Mouse (Mus musculus): ENCODE measurements at regions not wholly inside any gene's neighbourhood (a gene's known extent, or its start where the extent isn't known, plus 50 kb on each side); places are given as distances from the start of the nearest gene placed in this dataset.

GRCm38 (mm10) chr10:41003197-41003596 is 68.9 kb downstream of the Gpr6 start:
- no peak for DNase-seq (ENCODE audit: low spot score)
- Histone ChIP-seq H3K9me3 (ENCODE audit: control insufficient read depth, low read length) (no peaks in the 10 kb centered on the region), H3K27me3 (replicated peaks; ENCODE audit: control insufficient read depth, insufficient read depth, low read length) (no peaks in the 10 kb centered on the region), H3K4me1 (ENCODE audit: control insufficient read depth, insufficient read depth, low read length) (no peaks in the 10 kb centered on the region), H3K27ac (replicated peaks; ENCODE audit: low read depth, low read length) (no peak overlapping the region), H3K9ac (ENCODE audit: low read depth, low read length) (no peak overlapping the region), H3K36me3 (ENCODE audit: control insufficient read depth, insufficient read depth, low read length) (no peaks in the 10 kb centered on the region), H3K4me3 (ENCODE audit: low read depth, low read length) (no peak overlapping the region), H3K4me2 (ENCODE audit: low read depth, low read length) (no peak overlapping the region)
- WGBS: 72% methylated on average over 3 of the region's 3 CpGs
- no peak for ATAC-seq (ENCODE audit: low read depth)

DNA sequence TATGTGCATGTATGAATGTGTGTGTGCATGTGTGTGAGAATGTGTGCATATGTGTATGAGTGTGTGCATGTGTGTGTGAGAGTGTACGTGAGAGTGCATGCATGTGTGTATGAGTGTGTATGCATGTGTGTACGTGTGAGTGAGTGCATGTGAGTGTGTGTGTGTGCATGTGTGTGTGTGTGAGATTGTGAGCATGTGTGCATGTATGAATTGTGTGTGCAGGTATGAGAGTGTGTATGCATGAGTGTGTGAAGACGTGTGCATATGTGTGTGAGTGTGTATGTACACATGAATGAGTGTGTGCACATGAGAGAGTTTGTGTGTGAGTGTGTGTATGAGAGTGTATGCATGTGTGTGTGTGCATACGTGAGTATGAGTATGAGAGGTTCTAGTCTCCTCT is 71.1 kb downstream of the Gpr6 start:
- no peaks in the 10 kb centered on the region for H3K9me3 ChIP-seq (ENCODE audit: control insufficient read depth, low read length)
- H3K4me1 ChIP-seq (ENCODE audit: control insufficient read depth, insufficient read depth, low read length): no peaks in the 10 kb centered on the region
- H3K27me3 ChIP-seq (replicated peaks; ENCODE audit: control insufficient read depth, insufficient read depth, low read length): no peaks in the 10 kb centered on the region
- H3K27ac ChIP-seq (replicated peaks; ENCODE audit: low read depth, low read length): no peak overlapping the region
- WGBS: 85% methylated on average over 4 of the region's 4 CpGs
- H3K9ac ChIP-seq (ENCODE audit: low read depth, low read length): no peak overlapping the region
- H3K4me2 ChIP-seq (ENCODE audit: low read depth, low read length): no peak overlapping the region
- H3K36me3 ChIP-seq (ENCODE audit: control insufficient read depth, insufficient read depth, low read length): no peaks in the 10 kb centered on the region
- H3K4me3 ChIP-seq (ENCODE audit: low read depth, low read length): no peak overlapping the region
- ATAC-seq (ENCODE audit: low read depth): no peak
- no peak for DNase-seq (ENCODE audit: low spot score)

GRCm38 (mm10) chr10:40999486-40999885 is 72.6 kb downstream of the Gpr6 start:
- no peaks in the 10 kb centered on the region for H3K27me3 ChIP-seq (replicated peaks; ENCODE audit: control insufficient read depth, insufficient read depth, low read length)
- H3K27ac ChIP-seq (replicated peaks; ENCODE audit: low read depth, low read length): no peak overlapping the region
- 80% methylated on average over 8 of the region's 12 CpGs for WGBS
- no peaks in the 10 kb centered on the region for H3K9me3 ChIP-seq (ENCODE audit: control insufficient read depth, low read length)
- no peaks in the 10 kb centered on the region for H3K36me3 ChIP-seq (ENCODE audit: control insufficient read depth, insufficient read depth, low read length)
- no peaks in the 10 kb centered on the region for H3K4me1 ChIP-seq (ENCODE audit: control insufficient read depth, insufficient read depth, low read length)
- no peak overlapping the region for H3K4me2 ChIP-seq (ENCODE audit: low read depth, low read length)
- H3K4me3 ChIP-seq (ENCODE audit: low read depth, low read length): no peak overlapping the region
- ATAC-seq (ENCODE audit: low read depth) (no peak), DNase-seq (ENCODE audit: low spot score) (no peak)
- H3K9ac ChIP-seq (ENCODE audit: low read depth, low read length): no peak overlapping the region

DNA sequence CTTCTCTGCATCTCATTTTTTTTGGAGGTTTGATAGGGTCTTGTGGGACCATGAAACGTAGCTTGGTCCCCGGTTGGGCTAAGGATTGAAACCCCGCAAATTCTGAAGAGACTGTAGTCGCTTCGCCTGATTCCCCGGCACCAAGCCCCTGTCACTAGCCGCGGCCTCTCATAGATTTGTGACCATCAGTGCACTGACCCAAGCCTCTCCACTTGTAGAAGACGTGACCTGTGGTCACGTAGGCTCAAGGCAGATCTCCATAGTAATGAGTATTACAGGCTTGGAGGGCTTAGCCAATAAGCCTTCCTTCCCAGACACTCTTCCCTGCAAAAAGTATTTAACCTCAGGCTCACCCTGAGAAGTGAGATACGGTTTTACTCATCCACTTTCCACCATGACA is 73.3 kb downstream of the Gpr6 start:
- no peak overlapping the region for H3K4me3 ChIP-seq (ENCODE audit: low read depth, low read length)
- H3K9me3 ChIP-seq (ENCODE audit: control insufficient read depth, low read length): no peaks in the 10 kb centered on the region
- no peak overlapping the region for H3K27ac ChIP-seq (replicated peaks; ENCODE audit: low read depth, low read length)
- H3K9ac ChIP-seq (ENCODE audit: low read depth, low read length): no peak overlapping the region
- no peak for DNase-seq (ENCODE audit: low spot score)
- no peak overlapping the region for H3K4me2 ChIP-seq (ENCODE audit: low read depth, low read length)
- no peak for ATAC-seq (ENCODE audit: low read depth)
- no peaks in the 10 kb centered on the region for H3K4me1 ChIP-seq (ENCODE audit: control insufficient read depth, insufficient read depth, low read length)
- H3K27me3 ChIP-seq (replicated peaks; ENCODE audit: control insufficient read depth, insufficient read depth, low read length): no peaks in the 10 kb centered on the region
- no peaks in the 10 kb centered on the region for H3K36me3 ChIP-seq (ENCODE audit: control insufficient read depth, insufficient read depth, low read length)
- 88% methylated on average over 11 of the region's 11 CpGs for WGBS

DNA sequence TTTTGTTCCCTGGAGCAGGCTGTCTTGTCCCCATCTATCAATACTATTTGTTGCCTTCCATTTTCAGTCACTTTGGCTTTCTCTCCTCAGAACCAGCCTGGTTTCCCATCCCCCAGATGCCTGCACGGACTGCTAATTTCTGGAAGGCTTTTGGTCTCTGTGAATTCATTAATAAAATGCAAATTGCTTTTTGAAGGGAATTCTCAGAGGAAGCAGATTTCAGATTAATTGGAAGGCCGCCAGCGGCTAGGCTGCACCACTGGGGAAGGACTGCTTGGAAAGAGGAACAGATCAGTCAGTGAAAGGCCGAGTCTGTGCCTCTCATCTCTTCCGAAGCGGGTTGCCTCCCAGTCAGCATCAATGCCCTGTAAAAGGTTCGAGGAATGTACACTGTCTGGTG is 73.8 kb downstream of the Gpr6 start:
- Histone ChIP-seq H3K9me3 (ENCODE audit: control insufficient read depth, low read length) (no peaks in the 10 kb centered on the region), H3K36me3 (ENCODE audit: control insufficient read depth, insufficient read depth, low read length) (no peaks in the 10 kb centered on the region), H3K27me3 (replicated peaks; ENCODE audit: control insufficient read depth, insufficient read depth, low read length) (no peaks in the 10 kb centered on the region), H3K4me2 (ENCODE audit: low read depth, low read length) (no peak overlapping the region), H3K4me1 (ENCODE audit: control insufficient read depth, insufficient read depth, low read length) (no peaks in the 10 kb centered on the region), H3K9ac (ENCODE audit: low read depth, low read length) (no peak overlapping the region), H3K27ac (replicated peaks; ENCODE audit: low read depth, low read length) (no peak overlapping the region), H3K4me3 (ENCODE audit: low read depth, low read length) (no peak overlapping the region)
- 60% methylated on average over 7 of the region's 7 CpGs for WGBS
- DNase-seq (ENCODE audit: low spot score) (peak; percentile 13), ATAC-seq (ENCODE audit: low read depth) (no peak)

DNA sequence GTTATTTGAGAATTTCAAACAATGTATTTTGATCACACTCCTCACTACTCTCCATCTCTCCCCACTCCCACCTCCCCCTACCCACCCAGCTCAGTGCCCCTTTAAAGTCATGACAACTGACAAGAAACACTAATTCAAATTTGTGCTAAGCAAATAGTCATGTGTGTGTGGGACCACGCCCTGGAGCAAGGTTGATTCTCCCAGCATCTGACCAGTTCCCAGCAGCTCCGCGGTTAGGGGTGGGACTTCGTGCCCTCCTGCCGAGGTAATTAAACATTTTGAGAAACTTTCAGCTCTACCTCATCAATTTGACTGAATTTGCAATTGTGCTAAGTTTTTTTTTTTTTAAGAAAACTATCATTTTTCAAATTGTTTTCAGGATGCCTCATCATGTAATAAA is 74.5 kb downstream of the Gpr6 start:
- Histone ChIP-seq H3K27me3 (replicated peaks; ENCODE audit: control insufficient read depth, insufficient read depth, low read length) (no peaks in the 10 kb centered on the region), H3K4me2 (ENCODE audit: low read depth, low read length) (no peak overlapping the region), H3K4me3 (ENCODE audit: low read depth, low read length) (no peak overlapping the region), H3K9me3 (ENCODE audit: control insufficient read depth, low read length) (no peaks in the 10 kb centered on the region), H3K4me1 (ENCODE audit: control insufficient read depth, insufficient read depth, low read length) (no peaks in the 10 kb centered on the region), H3K36me3 (ENCODE audit: control insufficient read depth, insufficient read depth, low read length) (no peaks in the 10 kb centered on the region), H3K27ac (replicated peaks; ENCODE audit: low read depth, low read length) (no peak overlapping the region), H3K9ac (ENCODE audit: low read depth, low read length) (no peak overlapping the region)
- ATAC-seq (ENCODE audit: low read depth): no peak
- WGBS: 44% methylated on average over 5 of the region's 5 CpGs
- no peak for DNase-seq (ENCODE audit: low spot score)

Data from embryonic facial prominence, embryonic 14.5 days (tissue).